Mouse (Mus musculus) C3H10T1/2 (cell line): ENCODE measurements around the gene Bco2. TPM values are rescaled to one million over a fixed set of nuclear protein-coding genes. Genes with fewer than 3 reads are reported as not detected.

Source experiments
- polyA plus RNA-seq, 2 experiments: library from polyadenylated mRNA; unstranded; fragments of >200 nt; fragmentation: generic; extraction: Trizol; gene quantifications; one replicate each; pipeline ENCODE4 v1.2.1; 2012; ENCODE audit warnings: missing spikeins in 2 of 2

The Bco2 gene
- under 1 TPM in 1 of 2 experiments, not detected in 1; 0.08 TPM for polyA plus RNA-seq

GRCm38 (mm10) chr9:50555094-50555446 lies at the start of gene Bco2:
Gene Bco2 (minus strand): TSS chr9:50555181.

GRCm38 (mm10) chr9:50603189-50603997 lies 48.4 kb upstream of the Bco2 start, which contains the start of the genes Sdhd and Timm8b:
Gene Sdhd (minus strand): TSS chr9:50603812.
Gene Timm8b (plus strand): TSS chr9:50603910.

GRCm38 (mm10) chr9:50561145-50561917 lies 6.3 kb upstream of the Bco2 start, which contains the start of gene Tex12:
Gene Tex12 (minus strand): TSS chr9:50561325.

GRCm38 (mm10) chr9:50554241-50555093 lies 514 bp downstream of the Bco2 start, which contains the start of gene Il18:
Gene Il18 (plus strand): TSS chr9:50554827.

GRCm38 (mm10) chr9:50528293-50528892 lies 26.6 kb downstream of the Bco2 start, which contains the start of gene Pts:
Gene Pts (minus strand): TSS chr9:50528724.

GRCm38 (mm10) chr9:50494311-50494710 lies 60.7 kb downstream of the Bco2 start, which contains the start of gene Plet1:
Gene Plet1 (plus strand): TSS chr9:50494525.

Other genes with a start within 250 kb of the Bco2 start
- 100 to 1,000 TPM; 322 to 408 TPM for gene Rpl10-ps3, start 210.2 kb downstream of the Bco2 start, polyA plus RNA-seq
- gene Plet1, start 60.7 kb downstream of the Bco2 start, polyA plus RNA-seq = under 1 TPM; 0.04 to 0.11 TPM
- gene Pts, start 26.5 kb downstream of the Bco2 start, polyA plus RNA-seq = 10 to 100 TPM in 1 of 2 experiments, 1 to 10 TPM in 1; 2.6 to 40.9 TPM
- gene Il18, start 354 bp downstream of the Bco2 start, polyA plus RNA-seq = 10 to 100 TPM in 1 of 2 experiments, under 1 TPM in 1; 0.23 to 13.7 TPM
- gene Tex12, start 6.1 kb upstream of the Bco2 start, polyA plus RNA-seq = not detected
- gene Sdhd, start 48.6 kb upstream of the Bco2 start, polyA plus RNA-seq = 100 to 1,000 TPM in 1 of 2 experiments, 10 to 100 TPM in 1; 58.1 to 125 TPM
- 100 to 1,000 TPM in 1 of 2 experiments, 10 to 100 TPM in 1; 71.2 to 163 TPM for gene Timm8b, start 48.7 kb upstream of the Bco2 start, polyA plus RNA-seq
- 1 to 10 TPM in 1 of 2 experiments, under 1 TPM in 1; 0.54 to 1.8 TPM for gene Pih1d2, start 62.1 kb upstream of the Bco2 start, polyA plus RNA-seq
- gene Nkapd1, start 62.3 kb upstream of the Bco2 start, polyA plus RNA-seq = 1 to 10 TPM in 1 of 2 experiments, under 1 TPM in 1; 0.42 to 4.9 TPM
- 10 to 100 TPM in 1 of 2 experiments, 1 to 10 TPM in 1; 7.9 to 18.6 TPM for gene Dlat, start 104.6 kb upstream of the Bco2 start, polyA plus RNA-seq
- gene Dixdc1, start 184.3 kb upstream of the Bco2 start, polyA plus RNA-seq = 1 to 10 TPM; 1.1 to 4.8 TPM
- not detected for gene 2310030G06Rik, start 191.4 kb upstream of the Bco2 start, polyA plus RNA-seq
- 100 to 1,000 TPM; 103 to 261 TPM for gene Cryab, start 196.1 kb upstream of the Bco2 start, polyA plus RNA-seq
- 1 to 10 TPM; 1.6 to 5.2 TPM for gene Hspb2, start 197.2 kb upstream of the Bco2 start, polyA plus RNA-seq
- gene Fdxacb1, start 213.1 kb upstream of the Bco2 start, polyA plus RNA-seq = 1 to 10 TPM in 1 of 2 experiments, under 1 TPM in 1; 0.99 to 2.4 TPM
- 10 to 100 TPM; 14.0 to 15.7 TPM for gene Alg9, start 219.8 kb upstream of the Bco2 start, polyA plus RNA-seq
- gene 1110032A03Rik, start 220.3 kb upstream of the Bco2 start, polyA plus RNA-seq = 10 to 100 TPM in 1 of 2 experiments, 1 to 10 TPM in 1; 2.1 to 28.7 TPM